Mouse (Mus musculus) thymus, postnatal 0 days (tissue): ENCODE measurements around the gene Stk10. TPM values are rescaled to one million over a fixed set of nuclear protein-coding genes. Genes with fewer than 3 reads are reported as not detected.

Source experiments
- DNase-seq: peaks from one replicate; pipeline ENCODE4 v3.0.0-alpha.2; 2015; ENCODE audit warnings: low spot score
- polyA plus RNA-seq: library from polyadenylated mRNA; unstranded; fragments of >200 nt; fragmentation: Nextera tagmentation; extraction: Ambion mirVana; gene quantifications from 2 replicates; pipeline ENCODE4 v1.2.1, GENCODE M21; 2015

Gene Stk10
- polyA plus RNA-seq, 1 experiment from 2014 or later, result 12.9 TPM

DNA sequence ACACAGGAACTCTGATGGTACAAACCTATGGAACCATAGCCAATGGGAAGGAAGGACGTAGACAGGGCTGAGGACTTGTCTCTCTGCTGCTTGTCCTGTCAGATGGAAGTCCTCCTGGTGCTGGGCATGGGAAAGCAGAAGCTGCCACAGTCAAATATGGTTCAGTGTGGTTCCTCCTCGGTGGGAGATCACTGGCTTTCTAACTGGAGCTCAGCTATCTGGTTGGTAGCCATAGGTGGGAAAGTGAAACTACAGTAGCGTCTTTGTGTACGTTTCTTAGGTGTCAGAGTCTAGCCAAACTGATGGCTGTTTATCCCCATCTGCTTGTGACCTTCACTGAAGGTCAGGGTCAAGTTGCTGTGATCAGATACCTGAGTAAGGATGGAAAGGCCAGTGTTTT is 138.4 kb downstream of the Stk10 start:
- DNase-seq, result no peak

Other genes with a start within 250 kb of the Stk10 start
- 616 and 668 TPM in 2 replicates for gene Hba-a1, start 249.8 kb upstream of the Stk10 start, polyA plus RNA-seq
- 0.33 and 0.34 TPM in 2 replicates for gene Hbq1b, start 246.3 kb upstream of the Stk10 start, polyA plus RNA-seq
- 1,475 and 1,659 TPM in 2 replicates for gene Hba-a2, start 236.8 kb upstream of the Stk10 start, polyA plus RNA-seq
- gene Hbq1a, start 233.2 kb upstream of the Stk10 start, polyA plus RNA-seq, result not detected in 2 replicates
- gene Sh3pxd2b, start 185.5 kb upstream of the Stk10 start, polyA plus RNA-seq, result 2.3 and 2.7 TPM in 2 replicates
- 15.4 and 16.1 TPM in 2 replicates for gene Ubtd2, start 77.9 kb upstream of the Stk10 start, polyA plus RNA-seq
- 1.9 and 2.1 TPM in 2 replicates for gene Efcab9, start 1.2 kb upstream of the Stk10 start, polyA plus RNA-seq
- 42.1 and 49.1 TPM in 2 replicates for gene Fbxw11, start 109.4 kb downstream of the Stk10 start, polyA plus RNA-seq